ENCODE assay signal across 8 mouse cellular contexts in the genomic region with DNA sequence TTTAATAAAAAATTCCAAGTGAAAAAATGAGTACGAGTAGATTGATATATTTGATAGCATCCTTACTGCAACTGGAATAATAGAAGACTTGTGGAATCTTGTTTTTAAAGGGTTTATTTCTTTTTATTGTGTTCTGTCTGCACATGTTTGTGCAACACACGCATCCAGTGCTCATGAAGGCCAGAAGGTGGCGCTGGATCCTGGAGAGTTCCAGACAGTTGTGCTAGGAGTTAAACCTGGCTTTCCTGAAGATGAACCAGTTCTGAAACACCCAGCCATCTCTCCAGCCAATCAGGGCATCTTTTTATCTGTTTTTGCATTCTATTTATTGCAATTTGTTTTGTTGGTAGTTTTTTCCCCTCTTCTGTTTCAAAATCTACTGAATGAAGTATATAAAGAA. TPM values are rescaled to one million over a fixed set of nuclear protein-coding genes. Genes with fewer than 3 reads are reported as not detected.
DNase-seq lines count a peak whose midpoint lies in the region; ATAC-seq and TF ChIP-seq lines count a peak whose summit lies in the region.

No protein-coding gene starts in this region.

- WGBS in hindbrain, embryonic 10.5 days = 44% methylated on average over 3 of the region's 3 CpGs
- 45% methylated on average over 3 of the region's 3 CpGs for WGBS in hindbrain, embryonic 16.5 days
- 59% methylated on average over 3 of the region's 3 CpGs for whole genome bisulfite sequencing in stomach, postnatal 0 days

- no peak for TF ChIP-seq EP300 in stomach, postnatal 0 days (optimal IDR thresholded peaks at IDR 0.05)

- H3K36me3 ChIP-seq in hindbrain, embryonic 10.5 days = no peaks in the 10 kb centered on the region
- H3K36me3 ChIP-seq in hindbrain, embryonic 16.5 days (ENCODE audit: control insufficient read depth, insufficient read depth, low read length) = no peaks in the 10 kb centered on the region
- H3K36me3 ChIP-seq in stomach, postnatal 0 days (ENCODE audit: control insufficient read depth, insufficient read depth, low read length) = no peaks in the 10 kb centered on the region

- no peak overlapping the region for H3K27ac ChIP-seq in hindbrain, embryonic 10.5 days
- H3K27ac ChIP-seq in hindbrain, embryonic 16.5 days (ENCODE audit: low read depth, low read length) = no peak overlapping the region
- no peak overlapping the region for H3K27ac ChIP-seq in stomach, postnatal 0 days (replicated peaks)

- no peaks in the 10 kb centered on the region for H3K9me3 ChIP-seq in hindbrain, embryonic 10.5 days
- H3K9me3 ChIP-seq in hindbrain, embryonic 16.5 days (ENCODE audit: control insufficient read depth, low read length) = no peaks in the 10 kb centered on the region
- no peaks in the 10 kb centered on the region for H3K9me3 ChIP-seq in stomach, postnatal 0 days (ENCODE audit: control insufficient read depth, low read length)

- no peak overlapping the region for H3K4me3 ChIP-seq in hindbrain, embryonic 10.5 days
- no peak overlapping the region for H3K4me3 ChIP-seq in hindbrain, embryonic 16.5 days (ENCODE audit: low read length)
- H3K4me3 ChIP-seq in stomach, postnatal 0 days (ENCODE audit: low read depth, low read length) = no peak overlapping the region

- 0 out of 2 replicates have a peak, but pooled peaks cover 3% of the 10 kb centered on the region for H3K4me1 ChIP-seq in hindbrain, embryonic 10.5 days (replicated peaks)
- H3K4me1 ChIP-seq in hindbrain, embryonic 16.5 days (ENCODE audit: control insufficient read depth, insufficient read depth, low read depth, low read length) = no peaks in the 10 kb centered on the region
- H3K4me1 ChIP-seq in stomach, postnatal 0 days (replicated peaks; ENCODE audit: control insufficient read depth, insufficient read depth) = no peaks in the 10 kb centered on the region

- TF ChIP-seq CTCF in stomach, postnatal 0 days (IDR thresholded peaks at IDR 0.05; ENCODE audit: low read depth) = peak; percentile 85

- DNase-seq in hindbrain, embryonic 10.5 days (ENCODE audit: low spot score) = peak; percentile 39
- DNase-seq in B cell, adult 2 months = peak; percentile 70 to 71
- peak; percentile 63 for DNase-seq in adipocyte (ENCODE audit: low spot score)
- peak; percentile 38 for DNase-seq in embryo, embryonic 11.5 days (ENCODE audit: low read depth, low spot score)
- DNase-seq in kidney, adult 9 months = peak; percentile 68
- DNase-seq in stomach, postnatal 0 days (ENCODE audit: low spot score) = peak; percentile 63

- H3K4me2 ChIP-seq in hindbrain, embryonic 16.5 days (ENCODE audit: low read length) = no peak overlapping the region
- no peak overlapping the region for H3K4me2 ChIP-seq in stomach, postnatal 0 days (replicated peaks; ENCODE audit: low read depth)

- H3K9ac ChIP-seq in hindbrain, embryonic 16.5 days (ENCODE audit: low read depth, low read length) = no peak overlapping the region
- no peak overlapping the region for H3K9ac ChIP-seq in stomach, postnatal 0 days (ENCODE audit: low read length)

- ATAC-seq in hindbrain, embryonic 16.5 days = no peak
- peak; percentile 94 for ATAC-seq in megakaryocyte progenitor cell, adult 5-6 weeks (replicated peaks; ENCODE audit: poor library complexity)
- no peak for ATAC-seq in stomach, postnatal 0 days (ENCODE audit: low FRiP score, low TSS enrichment)

- no peaks in the 10 kb centered on the region for H3K27me3 ChIP-seq in hindbrain, embryonic 10.5 days (ENCODE audit: insufficient read depth, poor library complexity, severe bottlenecking)
- H3K27me3 ChIP-seq in hindbrain, embryonic 16.5 days (replicated peaks; ENCODE audit: control insufficient read depth, insufficient read depth, low read length) = no peaks in the 10 kb centered on the region
- no peaks in the 10 kb centered on the region for H3K27me3 ChIP-seq in stomach, postnatal 0 days (ENCODE audit: control insufficient read depth, insufficient read depth, low read length)

RNA-seq across cellular contexts. Expression of a gene that starts 22.4 kb away (rescaled TPM):
- 30.6 and 35.6 TPM in 2 replicates for polyA plus RNA-seq in hindbrain, embryonic 10.5 days (2016; fragmentation: Nextera tagmentation; extraction: Ambion mirVana)
- polyA plus RNA-seq in hindbrain, embryonic 16.5 days (2015; fragmentation: Nextera tagmentation; extraction: Ambion mirVana) = 52.1 and 54.0 TPM in 2 replicates
- 4.9 and 5.8 TPM in 2 replicates for total RNA-seq in megakaryocyte progenitor cell, adult 5-6 weeks (2015)
- total RNA-seq in megakaryocyte progenitor cell, adult 5-6 weeks (2017) = 16.4 and 16.7 TPM in 2 replicates
- polyA plus RNA-seq in stomach, postnatal 0 days (2015; fragmentation: Nextera tagmentation; extraction: Ambion mirVana) = 13.2 and 14.5 TPM in 2 replicates

RNA-seq across cellular contexts. Expression of a gene that starts 22.6 kb away (rescaled TPM):
- polyA plus RNA-seq in hindbrain, embryonic 10.5 days (2016; fragmentation: Nextera tagmentation; extraction: Ambion mirVana) = 4.2 and 4.7 TPM in 2 replicates
- polyA plus RNA-seq in hindbrain, embryonic 16.5 days (2015; fragmentation: Nextera tagmentation; extraction: Ambion mirVana) = 2.2 and 2.5 TPM in 2 replicates
- total RNA-seq in megakaryocyte progenitor cell, adult 5-6 weeks (2015) = 1.0 and 1.6 TPM in 2 replicates
- total RNA-seq in megakaryocyte progenitor cell, adult 5-6 weeks (2017) = 0.58 and 1.6 TPM in 2 replicates
- polyA plus RNA-seq in stomach, postnatal 0 days (2015; fragmentation: Nextera tagmentation; extraction: Ambion mirVana) = 1.7 and 2.2 TPM in 2 replicates
